In genomic region chr7:4132998-4133397, GRCm38 (mm10) we compare ENCODE assay signal across 20 mouse cellular contexts. TPM values are rescaled to one million over a fixed set of nuclear protein-coding genes. Genes with fewer than 3 reads are reported as not detected.
A peak's percentile ranks its signal among the peaks of the same experiment; 100 is the strongest.
DNase-seq lines count a peak whose midpoint lies in the region; ATAC-seq and TF ChIP-seq lines count a peak whose summit lies in the region.
"Had no signal": no experiment of that assay in that cellular context is flagged by ENCODE, and none has a peak within 500 bp of the region (broad histone marks: within the 10 kb centered on the region; RNA-seq: fewer than 3 reads in every experiment).

No protein-coding gene starts in this region.

- H3K27me3 ChIP-seq in E14TG2a.4 (ENCODE audit: insufficient read depth, low read length), result no peaks in the 10 kb centered on the region
- H3K27me3 ChIP-seq: embryonic facial prominence, embryonic 15.5 days; kidney, embryonic 15.5 days; liver, embryonic 12.5 days; megakaryocyte, embryonic 14.5 days had no signal

- H3K36me3 ChIP-seq in E14TG2a.4 (ENCODE audit: insufficient read depth, low read length), result peaks cover 69% of the 10 kb centered on the region
- H3K36me3 ChIP-seq: embryonic facial prominence, embryonic 15.5 days had no signal

- 0 out of 2 replicates have a peak overlapping the region, but pooled peaks have one; percentile 20 for H3K4me3 ChIP-seq in E14TG2a.4 (replicated peaks; ENCODE audit: low read length)
- H3K4me3 ChIP-seq in cortical plate, adult 2 months (ENCODE audit: insufficient read depth, low read length), result no peak overlapping the region
- H3K4me3 ChIP-seq: embryonic facial prominence, embryonic 15.5 days; gastrocnemius, adult 2 months; heart, adult 2 months; kidney, embryonic 15.5 days; liver, embryonic 12.5 days had no signal

- peak overlapping the region; percentile 74 for H3K27ac ChIP-seq in cortical plate, adult 2 months (ENCODE audit: insufficient read depth, low read length)
- H3K27ac ChIP-seq: embryonic facial prominence, embryonic 15.5 days; gastrocnemius, adult 2 months; heart, adult 2 months; kidney, embryonic 15.5 days; liver, embryonic 12.5 days had no signal

- ATAC-seq in frontal cortex, adult (ENCODE audit: low TSS enrichment), result no peak
- ATAC-seq: forebrain, embryonic 14.5 days; inflammation-experienced regulatory T-cells, adult 6 months; liver, embryonic 12.5 days; lung, postnatal 0 days had no signal

- intact Hi-C loops in left cerebral cortex, postnatal 4 days (cut with DNase I), result no loop called here
- intact Hi-C loops in left cerebral cortex, postnatal 36 days (cut with DNase I), result no loop called here

- TF ChIP-seq CTCF in E14TG2a.4 (conservative IDR thresholded peaks at IDR 0.05; ENCODE audit: low read length), result no peak
- no peak for TF ChIP-seq CTCF in cortical plate, adult 2 months (IDR thresholded peaks at IDR 0.05; ENCODE audit: extremely low read depth, insufficient read depth, low read length)

- no peak for TF ChIP-seq POLR2A in cortical plate, adult 2 months (IDR thresholded peaks at IDR 0.05; ENCODE audit: extremely low read depth, insufficient read depth, low read length)

- DNase-seq in frontal cortex, postnatal 10 days (ENCODE audit: low spot score in 2 of 2), result peak; percentile 13 to 23
- DNase-seq in left cerebral cortex, postnatal 4 days, result peak; percentile 22
- no peak for DNase-seq in left cerebral cortex, postnatal 36 days (ENCODE audit: low spot score in 2 of 2)
- no peak for DNase-seq in thymus, postnatal 36 days
- DNase-seq: adrenal gland, adult 8-10 months; gastrocnemius, adult 2 months; heart, adult 2 months; right cerebral cortex, postnatal 4 days; thymus, adult 18-20 months had no signal

- H3K9me3 ChIP-seq in E14TG2a.4 (ENCODE audit: low read length), result no peaks in the 10 kb centered on the region
- H3K9me3 ChIP-seq: embryonic facial prominence, embryonic 15.5 days; kidney, embryonic 15.5 days; liver, embryonic 12.5 days; megakaryocyte, embryonic 14.5 days had no signal

- H3K4me1 ChIP-seq in E14TG2a.4 (replicated peaks; ENCODE audit: low read depth, low read length), result peaks cover 83% of the 10 kb centered on the region
- H3K4me1 ChIP-seq in cortical plate, adult 2 months (ENCODE audit: control insufficient read depth, insufficient read depth, low read length), result peaks cover 7% of the 10 kb centered on the region

RNA-seq across cellular contexts. Expression of gene Leng8, which starts 3.8 kb away (rescaled TPM):
- 100 to 1,000 TPM; 167 to 177 TPM for total RNA-seq in left cerebral cortex, postnatal 4 days (2021)
- 100 to 1,000 TPM in 1 of 2 experiments, 10 to 100 TPM in 1; 95.5 to 201 TPM for total RNA-seq in left cerebral cortex, postnatal 36 days (2021)
- 481 and 484 TPM in 2 replicates for polyA plus RNA-seq in cortical plate, adult 2 months (2012; rRNA removed)

RNA-seq across cellular contexts. Expression of gene Ttyh1, which starts 13.8 kb away (rescaled TPM):
- 100 to 1,000 TPM; 292 to 311 TPM for total RNA-seq in left cerebral cortex, postnatal 4 days (2021)
- 100 to 1,000 TPM; 758 to 767 TPM for total RNA-seq in left cerebral cortex, postnatal 36 days (2021)
- polyA plus RNA-seq in cortical plate, adult 2 months (2012; rRNA removed), result 817 and 841 TPM in 2 replicates

RNA-seq across cellular contexts. Expression of gene Leng9, which starts 17.2 kb away (rescaled TPM):
- 1 to 10 TPM; 5.3 to 5.5 TPM for total RNA-seq in left cerebral cortex, postnatal 4 days (2021)
- 1 to 10 TPM; 5.5 to 8.4 TPM for total RNA-seq in left cerebral cortex, postnatal 36 days (2021)
- 8.4 and 8.5 TPM in 2 replicates for polyA plus RNA-seq in cortical plate, adult 2 months (2012; rRNA removed)

RNA-seq across cellular contexts. Expression of gene Cdc42ep5, which starts 31.7 kb away (rescaled TPM):
- 1 to 10 TPM; 3.0 to 4.0 TPM for total RNA-seq in left cerebral cortex, postnatal 4 days (2021)
- 1 to 10 TPM; 1.1 to 1.8 TPM for total RNA-seq in left cerebral cortex, postnatal 36 days (2021)
- polyA plus RNA-seq in cortical plate, adult 2 months (2012; rRNA removed), result 3.7 and 4.8 TPM in 2 replicates
- total RNA-seq: MEL had no signal
- polyA plus RNA-seq: inflammation-experienced regulatory T-cells, adult 6 months had no signal

Comparison
In these comparisons a context has a peak if more than half of its experiments do, and no peak if none do; other contexts are left out.
1. DNase-seq: peak in frontal cortex, postnatal 10 days (2 of 2) and left cerebral cortex, postnatal 4 days (single experiment); none in left cerebral cortex, postnatal 36 days (0 of 2) and thymus, postnatal 36 days (0 of 2).